Mouse (Mus musculus): Measurements from ENCODE around the gene Wdr59.

- no peak for TF ChIP-seq HCFC1 (IDR thresholded peaks at IDR 0.05; ENCODE audit: borderline replicate concordance, insufficient read depth, low read length)
- no peak for TF ChIP-seq ZC3H11A (IDR thresholded peaks at IDR 0.05; ENCODE audit: borderline replicate concordance, low read depth, low read length)
- TF ChIP-seq ZNF384 (IDR thresholded peaks at IDR 0.05; ENCODE audit: low read depth, low read length): no peak
- TF ChIP-seq CHD2 (IDR thresholded peaks at IDR 0.05; ENCODE audit: low read depth, low read length): no peak
Observed at GRCm38 (mm10) chr8:111526403-111527024, 4.6 kb upstream of the Wdr59 start.

All from ES-E14 (cell line).